Mouse (Mus musculus) T-helper 2 cell (primary cell): ENCODE data around the gene Il17ra.

Source experiments
- in situ Hi-C: fragments of 300-600 bp; cut with MboI, MseI; formaldehyde crosslinking; loops from one replicate; pipeline ENCODE4 v1.15.1; 2025; ENCODE audit warnings: high pct_unique_total_duplicates

Il17ra gene

DNA sequence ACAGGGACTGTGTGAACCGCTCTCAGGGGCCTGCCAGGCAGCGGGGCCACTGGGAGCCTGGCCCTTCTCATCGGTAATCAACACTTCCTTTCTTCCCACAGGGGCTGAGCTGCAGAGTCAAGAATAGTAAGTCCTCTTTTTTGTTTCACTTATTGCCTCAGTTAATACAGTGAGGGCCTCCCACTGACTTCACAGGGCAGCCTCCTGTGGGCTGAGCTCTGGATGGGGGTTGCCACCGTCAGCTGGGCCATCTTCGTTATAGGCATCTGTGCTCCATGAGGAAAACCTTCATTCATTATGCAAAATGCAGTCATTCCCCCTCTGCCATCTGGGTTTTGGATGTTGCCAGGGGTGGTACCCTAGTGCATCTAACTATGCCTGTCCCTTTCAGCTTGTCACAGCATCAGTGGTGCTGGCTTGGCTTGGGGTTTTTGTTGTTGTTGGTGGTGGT is 9.0 kb downstream of the Il17ra start:
- in situ Hi-C loops, result no loop called here

DNA sequence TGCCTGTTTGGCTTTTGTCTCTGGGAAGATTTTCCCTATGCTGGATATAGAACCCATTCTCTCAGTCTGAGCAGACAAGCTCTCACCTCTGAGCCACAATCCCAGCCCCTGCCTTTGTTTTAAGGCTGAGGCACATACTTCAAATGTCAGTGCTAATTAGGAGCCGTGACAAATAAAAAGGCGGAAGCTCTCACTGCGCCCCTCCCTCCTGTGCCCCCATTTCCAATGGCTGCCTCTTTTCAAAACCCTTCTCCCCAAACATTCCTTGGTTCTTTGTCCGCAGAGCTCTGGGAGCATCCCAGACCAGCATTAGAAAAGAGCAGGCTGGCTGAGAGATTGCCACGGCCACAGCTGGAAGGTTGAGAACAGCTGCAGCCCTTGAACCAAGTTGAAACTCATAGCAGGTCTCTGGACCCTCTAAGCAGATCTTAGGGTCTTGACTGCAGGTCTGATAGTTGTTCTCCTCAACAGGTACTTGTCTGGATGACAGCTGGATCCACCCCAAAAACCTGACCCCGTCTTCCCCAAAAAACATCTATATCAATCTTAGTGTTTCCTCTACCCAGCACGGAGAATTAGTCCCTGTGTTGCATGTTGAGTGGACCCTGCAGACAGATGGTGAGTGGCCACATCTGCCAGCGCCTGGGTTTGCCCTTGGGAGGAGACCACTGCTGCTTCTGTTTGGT is 9.6 kb downstream of the Il17ra start:
- in situ Hi-C loops, result no loop called here

DNA sequence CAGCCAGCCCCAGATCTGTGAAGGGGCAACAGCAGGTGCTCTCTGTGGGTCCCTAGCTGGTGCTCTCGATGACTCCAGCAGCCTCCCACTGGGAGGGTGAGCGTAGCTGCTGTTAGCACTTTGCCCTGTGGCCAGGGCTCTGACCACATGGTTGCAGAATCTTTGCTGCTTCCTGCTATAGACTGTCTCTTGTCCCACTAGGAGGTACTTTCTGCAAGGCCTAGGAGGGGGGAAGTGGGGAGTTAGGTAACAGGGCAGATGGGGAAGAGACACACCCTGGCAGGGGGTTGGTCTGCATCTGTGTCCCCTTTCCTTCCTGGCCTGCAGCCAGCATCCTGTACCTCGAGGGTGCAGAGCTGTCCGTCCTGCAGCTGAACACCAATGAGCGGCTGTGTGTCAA is 10.4 kb downstream of the Il17ra start:
- in situ Hi-C loops, result no loop called here

DNA sequence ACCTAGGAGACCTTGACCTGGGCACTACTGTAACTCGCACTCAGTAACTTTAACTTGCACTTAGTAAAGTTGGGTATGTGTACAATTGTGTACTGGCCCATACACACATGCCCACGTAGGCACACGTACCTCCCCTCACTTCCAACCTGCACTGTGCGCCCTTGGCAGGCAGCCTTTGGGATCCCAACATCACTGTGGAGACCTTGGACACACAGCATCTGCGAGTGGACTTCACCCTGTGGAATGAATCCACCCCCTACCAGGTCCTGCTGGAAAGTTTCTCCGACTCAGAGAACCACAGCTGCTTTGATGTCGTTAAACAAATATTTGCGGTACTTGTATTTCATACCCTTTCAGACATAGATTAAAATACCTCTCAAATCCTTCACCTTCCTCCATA is 12.2 kb downstream of the Il17ra start:
- in situ Hi-C loops, result no loop called here

DNA sequence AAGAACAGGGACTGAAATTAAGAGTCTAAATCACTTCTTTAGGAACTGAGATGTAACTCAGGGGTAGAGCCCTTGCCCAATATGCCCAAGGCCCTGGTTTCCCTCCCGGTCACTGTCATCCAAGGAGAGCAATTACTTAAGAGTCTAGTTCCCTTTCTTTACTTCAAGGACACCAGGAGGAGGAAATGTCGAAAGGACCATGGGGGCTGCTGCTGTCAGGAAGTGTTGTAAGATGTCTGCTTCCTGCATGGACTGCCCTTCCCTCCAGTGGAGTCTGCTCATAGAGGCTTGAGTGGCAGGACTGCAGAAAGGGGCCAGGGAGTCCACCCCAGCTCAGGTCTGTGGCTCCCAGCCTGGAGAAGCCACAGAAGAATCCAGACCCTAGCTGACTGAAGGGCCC is 16.3 kb downstream of the Il17ra start:
- in situ Hi-C loops, result no loop called here

DNA sequence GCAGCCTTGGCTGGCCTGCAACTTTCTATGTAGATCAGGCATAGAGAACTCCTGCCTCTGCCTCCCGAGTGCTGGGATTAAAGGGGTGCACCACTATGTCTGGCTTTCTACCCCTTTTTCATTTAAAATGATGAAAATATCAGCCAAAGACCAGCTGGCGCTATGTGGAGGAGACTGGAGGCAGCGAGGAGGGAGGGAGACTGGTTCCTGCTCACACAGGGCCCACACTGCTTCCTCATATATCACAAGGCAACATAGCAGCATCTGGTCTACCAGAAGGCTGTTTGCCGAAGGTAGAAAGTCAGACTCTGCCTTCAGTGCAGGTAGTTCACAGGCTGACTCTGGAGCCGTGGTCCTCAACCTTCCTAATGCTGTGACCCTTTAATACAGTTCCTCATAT is 17.3 kb downstream of the Il17ra start:
- in situ Hi-C loops, result no loop called here

DNA sequence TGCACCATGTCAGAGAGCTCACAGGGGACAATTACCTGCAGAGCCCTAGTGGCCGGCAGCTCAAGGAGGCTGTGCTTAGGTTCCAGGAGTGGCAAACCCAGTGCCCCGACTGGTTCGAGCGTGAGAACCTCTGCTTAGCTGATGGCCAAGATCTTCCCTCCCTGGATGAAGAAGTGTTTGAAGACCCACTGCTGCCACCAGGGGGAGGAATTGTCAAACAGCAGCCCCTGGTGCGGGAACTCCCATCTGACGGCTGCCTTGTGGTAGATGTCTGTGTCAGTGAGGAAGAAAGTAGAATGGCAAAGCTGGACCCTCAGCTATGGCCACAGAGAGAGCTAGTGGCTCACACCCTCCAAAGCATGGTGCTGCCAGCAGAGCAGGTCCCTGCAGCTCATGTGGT is 18.5 kb downstream of the Il17ra start:
- in situ Hi-C loops, result no loop called here

DNA sequence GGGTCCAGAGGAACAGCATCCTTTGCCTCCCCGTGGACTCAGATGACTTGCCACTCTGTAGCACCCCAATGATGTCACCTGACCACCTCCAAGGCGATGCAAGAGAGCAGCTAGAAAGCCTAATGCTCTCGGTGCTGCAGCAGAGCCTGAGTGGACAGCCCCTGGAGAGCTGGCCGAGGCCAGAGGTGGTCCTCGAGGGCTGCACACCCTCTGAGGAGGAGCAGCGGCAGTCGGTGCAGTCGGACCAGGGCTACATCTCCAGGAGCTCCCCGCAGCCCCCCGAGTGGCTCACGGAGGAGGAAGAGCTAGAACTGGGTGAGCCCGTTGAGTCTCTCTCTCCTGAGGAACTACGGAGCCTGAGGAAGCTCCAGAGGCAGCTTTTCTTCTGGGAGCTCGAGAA is 19.0 kb downstream of the Il17ra start:
- in situ Hi-C loops, result no loop called here

DNA sequence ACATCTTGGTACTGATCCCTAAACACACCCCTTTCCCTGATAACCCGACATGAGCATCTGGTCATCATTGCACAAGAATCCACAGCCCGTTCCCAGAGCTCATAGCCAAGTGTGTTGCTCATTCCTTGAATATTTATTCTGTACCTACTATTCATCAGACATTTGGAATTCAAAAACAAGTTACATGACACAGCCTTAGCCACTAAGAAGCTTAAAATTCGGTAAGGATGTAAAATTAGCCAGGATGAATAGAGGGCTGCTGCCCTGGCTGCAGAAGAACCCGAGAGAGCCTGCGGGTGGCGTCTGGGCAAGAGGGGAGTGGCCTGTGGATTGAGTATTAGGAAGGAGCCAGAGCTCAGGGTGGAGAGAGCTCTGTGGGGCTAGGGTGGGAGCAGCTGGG is 19.7 kb downstream of the Il17ra start:
- in situ Hi-C loops, result no loop called here

DNA sequence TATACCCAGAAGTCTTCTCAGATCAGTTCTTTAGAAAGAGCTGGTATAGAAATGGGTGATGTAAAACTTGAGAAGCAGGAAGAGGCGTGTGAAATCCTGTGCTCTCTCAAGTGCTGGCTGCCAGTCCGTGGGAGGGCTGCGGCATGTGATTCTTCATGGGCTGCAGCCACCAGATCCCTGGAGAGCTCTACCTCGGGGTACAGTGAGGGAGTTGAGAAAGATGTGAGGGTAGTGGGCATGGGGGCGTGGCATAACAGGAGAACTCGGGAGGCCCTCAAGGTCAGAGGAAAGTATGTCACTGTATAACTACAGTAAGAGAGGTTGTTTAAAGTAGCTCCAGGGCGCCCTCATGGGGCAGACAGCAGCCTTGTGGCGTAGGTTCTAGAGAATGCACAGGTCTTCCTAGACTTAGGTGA is 20.2 kb downstream of the Il17ra start:
- in situ Hi-C loops, result no loop called here

DNA sequence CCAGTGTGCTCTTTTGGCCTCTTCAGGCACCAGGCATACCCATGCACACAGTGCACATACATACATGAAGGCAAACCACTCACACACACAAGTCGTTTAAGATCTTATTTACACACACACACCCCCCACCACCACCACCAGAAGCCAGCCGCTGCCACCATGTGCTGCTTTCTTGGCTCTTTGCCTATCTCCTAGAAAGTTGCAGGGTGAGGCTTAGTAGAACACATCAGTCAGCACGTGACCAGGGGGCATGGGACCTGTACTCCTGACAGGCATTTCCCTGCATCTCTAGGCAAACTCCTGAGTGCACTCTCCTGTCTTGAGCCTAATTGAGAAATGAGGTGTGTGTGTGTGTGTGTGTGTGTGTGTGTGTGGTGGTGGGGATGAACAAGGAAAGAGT is 22.0 kb downstream of the Il17ra start:
- in situ Hi-C loops, result no loop called here

DNA sequence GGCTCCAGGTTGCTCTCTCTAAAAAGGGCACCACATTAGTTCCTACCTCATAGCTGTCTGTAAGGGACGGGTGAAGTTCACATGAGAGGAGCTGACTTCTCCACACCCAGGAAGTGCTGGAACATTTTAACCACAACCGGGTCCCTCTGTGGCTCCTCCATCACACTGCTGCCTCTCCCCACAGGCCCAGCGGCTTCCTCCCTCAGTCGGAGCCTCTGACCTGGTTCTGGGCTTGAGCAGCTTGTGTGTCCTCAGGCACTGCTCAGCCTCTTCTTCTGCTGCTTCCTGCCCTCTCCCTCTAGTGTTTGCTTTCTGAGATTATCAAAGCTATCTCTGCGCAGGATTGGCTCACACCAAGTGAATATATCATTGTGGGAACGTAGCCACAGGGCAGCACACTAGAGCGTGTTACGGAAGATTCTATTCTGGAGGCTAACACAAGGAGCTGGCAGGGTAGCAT is 23.0 kb downstream of the Il17ra start:
- in situ Hi-C loops, result no loop called here

DNA sequence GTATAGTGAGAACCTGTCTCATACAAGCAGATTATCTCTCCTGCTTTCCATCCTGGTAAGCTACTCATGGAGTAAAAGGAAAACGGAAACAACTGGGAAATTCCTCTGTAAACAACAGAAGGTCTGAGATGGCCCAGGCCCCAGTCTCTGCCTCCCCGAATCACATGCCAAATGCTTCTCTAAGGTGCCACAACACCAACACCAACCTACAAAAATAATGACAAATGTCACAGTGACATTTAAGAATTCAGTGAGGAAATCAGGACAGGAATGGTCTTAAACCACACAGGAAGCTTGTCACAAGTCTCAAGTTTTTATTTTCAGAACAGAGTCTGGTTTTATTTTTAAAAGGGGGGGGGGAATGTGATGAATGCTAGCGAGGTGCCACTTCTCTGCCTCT is 25.6 kb downstream of the Il17ra start:
- in situ Hi-C loops, result no loop called here

DNA sequence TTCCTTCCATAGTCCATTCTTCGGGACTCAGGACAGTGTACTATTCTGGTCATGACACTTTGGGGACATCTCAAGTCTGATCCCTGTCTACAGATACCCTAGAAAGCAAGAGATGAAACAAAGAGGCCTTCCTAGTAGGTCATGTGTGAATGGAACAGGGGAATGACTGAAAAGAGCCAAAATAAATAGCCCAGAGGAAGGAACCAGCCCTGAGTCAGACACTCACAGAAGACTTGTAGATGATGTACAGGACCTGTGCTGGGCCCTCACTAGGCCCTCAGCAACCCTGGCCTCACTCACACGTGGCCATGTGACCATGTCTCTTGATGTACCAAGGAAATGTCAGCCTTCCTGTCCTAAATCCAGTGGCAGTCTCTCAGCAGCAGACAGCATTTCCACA is 26.4 kb downstream of the Il17ra start:
- in situ Hi-C loops, result no loop called here

DNA sequence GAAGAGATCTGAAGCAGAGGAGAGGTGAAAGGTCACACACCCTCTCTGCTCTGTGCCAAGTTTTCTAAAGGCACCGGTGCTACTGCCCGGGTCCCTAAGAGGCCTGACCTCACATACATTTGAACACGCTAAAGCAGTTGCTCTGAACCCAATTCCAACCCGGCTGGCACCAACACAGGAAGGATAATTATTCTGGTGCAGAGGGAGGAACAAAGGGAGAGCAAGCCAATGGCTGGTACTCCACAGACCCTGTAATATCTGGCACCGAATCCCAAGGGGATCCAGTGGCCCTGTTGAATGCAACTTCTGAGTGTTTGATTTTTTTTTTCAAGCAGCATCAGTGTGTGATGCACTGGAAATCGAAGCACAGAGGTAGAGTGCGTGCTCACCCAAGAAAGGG is 28.0 kb downstream of the Il17ra start:
- in situ Hi-C loops, result no loop called here

DNA sequence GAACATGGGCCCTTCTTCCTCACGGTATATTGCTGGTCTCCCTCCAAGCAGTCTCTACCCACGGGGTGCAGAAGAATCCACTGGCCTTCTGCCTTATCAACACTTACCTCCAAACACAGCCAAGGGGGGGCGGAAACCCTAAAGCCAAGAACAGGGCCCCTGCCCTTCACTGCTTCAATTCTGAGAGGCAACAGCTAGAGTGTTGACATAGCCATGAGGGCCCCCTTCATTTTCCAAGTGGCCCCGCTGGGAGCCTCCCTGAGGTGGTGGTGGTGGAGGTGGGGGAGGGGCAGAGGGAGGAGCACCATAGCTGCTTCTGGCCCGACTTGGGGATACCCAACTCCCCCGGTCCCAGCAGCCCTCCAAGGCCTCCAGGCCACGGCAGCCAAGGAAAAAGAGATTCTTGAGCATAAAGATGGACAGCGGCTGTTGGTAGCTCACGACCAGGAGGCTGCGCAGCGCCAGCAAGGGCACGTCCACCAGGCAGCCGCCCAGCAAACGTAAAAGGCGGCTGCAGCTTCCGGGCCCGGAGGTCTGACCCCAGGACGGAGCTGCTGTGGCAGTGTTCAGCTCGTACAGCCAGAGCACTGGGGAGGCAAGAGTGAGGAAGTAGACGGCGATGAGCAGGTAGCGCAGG is 28.9 kb downstream of the Il17ra start:
- in situ Hi-C loops, result no loop called here

DNA sequence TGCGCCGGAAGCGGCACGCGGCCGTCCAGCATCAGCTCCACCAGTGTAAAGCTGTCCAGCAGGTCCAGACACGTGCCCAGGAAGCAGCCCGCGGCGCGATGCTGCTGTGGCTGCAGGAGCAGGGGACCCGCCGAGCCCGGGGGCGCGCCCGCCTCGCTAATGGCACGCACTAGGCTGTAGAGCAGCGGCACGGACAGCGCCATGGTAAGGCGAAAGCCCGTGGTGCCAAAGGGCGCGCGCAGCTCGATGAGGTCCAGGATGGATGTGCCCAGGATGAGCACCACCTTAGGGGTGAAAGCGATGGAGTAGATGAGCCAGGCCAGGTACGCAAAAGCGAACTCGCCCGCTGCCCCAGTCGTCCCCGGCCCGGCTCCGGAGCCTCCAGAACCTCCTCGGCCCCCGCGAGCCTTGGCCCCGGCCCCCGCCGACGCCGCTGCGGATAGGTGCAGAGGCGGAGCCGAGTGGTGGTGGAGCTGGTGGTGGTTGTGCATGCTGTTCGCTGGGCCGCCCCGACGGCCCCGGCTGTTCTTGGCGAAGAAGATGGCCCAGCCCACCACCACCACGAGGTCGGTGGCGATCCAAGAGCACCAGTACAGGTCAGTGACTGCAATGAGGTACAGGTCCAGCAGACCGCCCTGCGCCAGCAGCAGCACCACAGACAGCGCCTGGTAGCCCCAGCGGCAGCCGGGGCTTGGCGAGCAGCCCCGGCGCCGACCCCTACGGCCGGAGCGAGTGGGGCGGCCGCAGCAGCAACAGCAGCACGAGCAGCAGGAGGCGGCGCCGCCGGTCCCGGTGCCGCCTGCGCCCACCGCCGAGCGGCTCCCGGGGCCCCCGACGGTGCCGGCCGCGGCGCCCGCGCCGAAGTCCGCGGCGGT is 29.7 kb downstream of the Il17ra start:
- in situ Hi-C loops, result no loop called here

DNA sequence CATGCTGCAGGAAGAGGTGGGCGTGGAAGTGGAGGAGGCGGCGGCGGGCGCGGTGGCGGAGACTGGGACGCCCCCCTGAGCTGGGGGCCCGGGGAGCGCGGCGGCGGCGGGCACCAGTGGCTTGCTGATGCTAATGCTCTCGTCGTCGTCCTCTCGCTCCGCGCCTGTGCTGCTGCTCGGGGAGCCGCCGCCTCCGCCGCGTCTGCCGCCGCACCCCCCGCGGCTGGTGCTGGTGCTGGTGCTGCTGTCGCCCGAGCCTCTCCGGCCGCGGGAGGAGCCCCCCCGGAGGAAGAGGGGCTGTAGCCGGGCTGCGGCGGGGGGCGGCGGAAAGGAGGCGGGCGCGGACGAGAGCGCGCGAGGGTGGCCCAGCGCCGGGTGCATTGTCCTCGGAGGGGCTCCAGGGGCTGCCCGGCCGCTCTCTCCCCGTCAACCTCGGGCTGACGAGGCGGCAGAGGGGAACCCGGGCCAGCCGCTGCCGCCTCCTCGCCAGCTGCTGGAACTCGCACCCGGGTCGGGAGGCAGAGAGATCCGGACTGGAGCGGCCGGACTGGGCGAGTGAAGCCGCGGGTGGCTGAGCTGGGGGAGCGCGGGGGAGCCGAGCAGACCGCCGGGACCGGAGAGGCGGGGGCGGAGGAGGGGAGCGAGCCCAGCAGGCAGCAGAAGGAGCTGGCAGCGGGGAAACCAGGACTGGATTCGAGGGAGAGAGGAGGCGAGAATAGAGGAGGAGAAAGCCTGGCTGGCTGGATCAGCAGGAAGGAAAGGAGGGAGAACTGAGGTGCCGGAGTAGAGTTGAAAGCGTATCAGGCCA is 30.5 kb downstream of the Il17ra start, which contains the start of gene Tmem121b:
Gene Tmem121b (minus strand): TSS at position 434 of the 808 bp plus-strand sequence.
- in situ Hi-C loops, result no loop called here

DNA sequence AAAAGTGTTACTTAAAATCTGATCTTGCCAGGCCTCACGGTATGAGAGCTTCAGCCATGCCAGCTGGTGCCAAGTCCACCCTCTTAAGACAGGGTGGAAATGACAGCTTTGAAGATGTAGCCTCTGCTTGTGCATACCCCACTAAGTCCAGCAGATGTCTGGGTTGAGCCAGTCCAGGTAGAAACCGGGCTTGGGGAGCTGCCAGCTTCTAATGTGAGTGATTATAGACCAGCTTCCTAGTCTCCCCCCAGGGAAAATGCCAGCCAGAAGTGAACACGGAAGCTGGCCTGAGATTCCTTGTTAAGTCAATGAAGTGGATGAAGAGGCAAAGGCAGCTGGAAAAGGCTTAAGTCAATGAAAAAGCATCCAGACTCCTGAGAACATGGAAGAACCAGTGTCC is 33.5 kb downstream of the Il17ra start:
- in situ Hi-C loops, result no loop called here

DNA sequence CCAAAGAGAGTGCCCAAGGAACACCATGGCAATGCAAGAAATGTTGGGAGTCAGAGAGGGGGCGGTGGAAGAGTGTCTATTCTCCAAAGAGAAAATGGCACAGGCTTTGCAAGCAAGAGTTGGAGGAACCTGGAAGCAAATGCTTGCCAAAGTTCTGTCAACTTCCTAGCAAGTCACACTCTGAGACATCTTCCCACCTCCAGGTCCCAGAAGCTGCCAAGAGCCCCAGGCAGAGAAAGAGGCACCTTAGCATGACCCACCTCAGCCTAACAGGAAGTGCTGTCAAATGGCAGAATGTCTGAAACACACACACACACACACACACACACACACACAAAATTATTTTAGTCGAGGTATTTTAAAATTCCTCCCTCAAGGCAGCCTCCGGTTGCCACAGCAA is 41.0 kb downstream of the Il17ra start:
- in situ Hi-C loops, result no loop called here

DNA sequence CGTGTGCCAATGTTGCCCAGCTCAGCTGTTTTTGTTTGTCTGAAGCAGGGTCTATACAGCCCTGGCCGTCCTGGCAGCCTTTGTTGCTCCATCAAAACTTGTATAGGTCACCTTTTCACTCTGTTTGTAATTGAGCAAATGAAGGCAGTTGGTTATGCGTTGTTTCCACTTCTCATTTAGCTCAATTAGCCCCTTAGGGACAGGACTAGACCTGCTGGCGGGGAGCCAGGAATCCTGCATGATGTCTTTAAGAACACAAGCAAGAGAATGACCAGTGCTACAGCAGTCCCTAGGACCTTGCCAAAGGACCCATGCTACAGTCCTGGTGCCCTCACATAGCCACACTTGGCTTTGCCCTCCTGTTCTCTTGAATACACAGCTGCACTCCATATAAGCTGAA is 42.5 kb downstream of the Il17ra start:
- in situ Hi-C loops, result no loop called here

DNA sequence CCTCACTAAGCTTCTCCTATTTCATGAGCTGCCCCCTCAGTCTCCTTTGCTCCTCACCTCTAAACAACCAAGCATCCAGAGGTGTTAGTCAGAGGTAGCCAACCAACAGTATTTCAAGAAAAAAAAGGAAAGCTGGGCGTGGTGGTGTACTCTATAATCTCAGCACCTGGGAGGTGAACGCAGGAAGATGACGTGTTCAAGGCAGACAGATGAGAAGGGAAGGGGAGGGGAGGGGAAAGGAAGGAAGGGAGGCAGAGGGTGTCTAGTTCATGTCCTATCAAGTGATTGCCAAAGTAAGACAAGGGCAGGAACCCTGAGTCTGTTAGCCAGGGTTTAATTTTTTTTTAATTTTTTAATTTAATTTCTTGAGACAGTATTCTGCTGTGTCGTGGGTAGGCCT is 45.6 kb downstream of the Il17ra start:
- in situ Hi-C loops, result no loop called here
